Mouse (Mus musculus) hindbrain, embryonic 13.5 days (tissue): ENCODE results near the gene Megf9. TPM values are rescaled to one million over a fixed set of nuclear protein-coding genes. Genes with fewer than 3 reads are reported as not detected.

ENCODE experiments used
- ATAC-seq: fragments of 200-750 bp; cut with Nextera tagmentation; 2 replicates; pipeline ENCODE4 v1.8.0; 2017; ENCODE audit warnings: moderate TSS enrichment; ENCODE audit not compliant: low FRiP score
- H3K27ac ChIP-seq: fragments of 300-500 bp; sonication (generic); 2 replicates; pipeline ENCODE4 v1.5.1; 2015; ENCODE audit warnings: inconsistent platforms, mild to moderate bottlenecking, moderate library complexity
- H3K27me3 ChIP-seq: fragments of 300-500 bp; sonication (generic); 2 replicates; pipeline ENCODE4 v1.6.1; 2015; ENCODE audit warnings: mild to moderate bottlenecking, inconsistent platforms
- H3K36me3 ChIP-seq: fragments of 300-500 bp; sonication (generic); 2 replicates; pipeline ENCODE4 v1.6.1; 2015; ENCODE audit warnings: mild to moderate bottlenecking, inconsistent platforms
- H3K4me1 ChIP-seq: fragments of 300-500 bp; sonication (generic); replicated peaks from 2 replicates; pipeline ENCODE4 v1.6.1; 2015; ENCODE audit warnings: inconsistent platforms
- H3K4me2 ChIP-seq: fragments of 300-500 bp; sonication (generic); 2 replicates; pipeline ENCODE4 v1.6.1; 2015; ENCODE audit warnings: inconsistent platforms, mild to moderate bottlenecking, moderate library complexity
- H3K4me3 ChIP-seq: fragments of 300-500 bp; sonication (generic); 2 replicates; pipeline ENCODE4 v1.5.1; 2015; ENCODE audit warnings: mild to moderate bottlenecking, inconsistent platforms
- H3K9ac ChIP-seq: fragments of 300-500 bp; sonication (generic); 2 replicates; pipeline ENCODE4 v1.6.1; 2015; ENCODE audit warnings: mild to moderate bottlenecking, inconsistent platforms
- H3K9me3 ChIP-seq: fragments of 300-500 bp; sonication (generic); 2 replicates; pipeline ENCODE4 v1.6.1; 2016; ENCODE audit warnings: inconsistent platforms
- WGBS: fragments of 180-500 bp; shearing (Covaris S2); methylation state at CpG from one replicate; pipeline ENCODE4 v1.1.7; 2015; 5-methylcytosine and 5-hydroxymethylcytosine counted together
- polyA plus RNA-seq: library from polyadenylated mRNA; unstranded; fragments of >200 nt; fragmentation: Nextera tagmentation; extraction: Ambion mirVana; gene quantifications from 2 replicates; pipeline ENCODE4 v1.2.1, GENCODE M21; 2015

The Megf9 gene
- polyA plus RNA-seq, 1 experiment from 2014 or later, result 32.1 TPM

DNA sequence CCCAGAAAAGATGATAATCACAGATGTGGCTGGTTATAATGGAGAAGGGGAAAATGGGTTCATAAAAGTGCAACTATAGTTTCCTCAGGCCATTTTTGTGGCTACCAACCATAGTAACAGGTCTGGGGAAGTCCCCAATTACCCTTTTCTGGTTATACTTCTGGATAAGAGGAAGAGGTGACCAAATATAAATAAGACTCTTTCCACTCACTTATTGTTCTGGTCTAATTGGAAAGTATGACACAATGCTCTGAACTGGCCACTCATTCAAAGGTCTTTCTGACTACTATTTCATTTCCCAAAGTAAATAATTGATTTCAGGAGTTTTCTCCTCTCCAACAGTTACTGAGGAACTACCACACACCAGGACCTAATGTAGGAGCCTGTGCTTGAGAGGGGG is 19.3 kb downstream of the Megf9 start:
- Histone ChIP-seq H3K4me1 (0 out of 2 replicates have a peak, but pooled peaks cover 2% of the 10 kb centered on the region), H3K4me2 (no peak overlapping the region), H3K4me3 (no peak overlapping the region), H3K27ac (no peak overlapping the region), H3K27me3 (no peaks in the 10 kb centered on the region), H3K36me3 (no peaks in the 10 kb centered on the region), H3K9me3 (no peaks in the 10 kb centered on the region), H3K9ac (no peak overlapping the region)
- ATAC-seq, result no peak

DNA sequence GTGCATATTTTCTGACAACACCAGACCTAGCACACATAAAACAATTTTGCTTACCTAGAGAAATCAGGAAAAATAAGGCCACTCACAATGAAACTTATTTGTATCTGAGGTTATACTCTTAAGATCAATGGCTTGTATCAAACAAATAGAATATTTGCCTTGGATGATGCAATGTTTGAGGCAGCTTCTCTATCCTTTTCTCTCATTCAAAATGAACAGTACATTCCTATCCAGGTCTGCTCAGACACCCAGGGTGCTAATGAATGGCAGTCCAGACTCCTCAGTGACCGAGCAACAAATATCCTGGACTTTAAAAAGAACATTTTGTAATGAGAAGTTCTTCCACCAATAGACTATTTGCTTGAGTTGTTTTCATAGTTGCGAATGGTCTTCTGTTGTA is 24.8 kb downstream of the Megf9 start:
- no peak for ATAC-seq
- Histone ChIP-seq H3K9ac (no peak overlapping the region), H3K4me2 (no peak overlapping the region), H3K9me3 (no peaks in the 10 kb centered on the region), H3K4me1 (peaks cover 5% of the 10 kb centered on the region), H3K27ac (peak overlapping the region; percentile 35), H3K36me3 (no peaks in the 10 kb centered on the region), H3K27me3 (no peaks in the 10 kb centered on the region), H3K4me3 (no peak overlapping the region)
- WGBS, result 43% methylated on average over 2 of the region's 2 CpGs

DNA sequence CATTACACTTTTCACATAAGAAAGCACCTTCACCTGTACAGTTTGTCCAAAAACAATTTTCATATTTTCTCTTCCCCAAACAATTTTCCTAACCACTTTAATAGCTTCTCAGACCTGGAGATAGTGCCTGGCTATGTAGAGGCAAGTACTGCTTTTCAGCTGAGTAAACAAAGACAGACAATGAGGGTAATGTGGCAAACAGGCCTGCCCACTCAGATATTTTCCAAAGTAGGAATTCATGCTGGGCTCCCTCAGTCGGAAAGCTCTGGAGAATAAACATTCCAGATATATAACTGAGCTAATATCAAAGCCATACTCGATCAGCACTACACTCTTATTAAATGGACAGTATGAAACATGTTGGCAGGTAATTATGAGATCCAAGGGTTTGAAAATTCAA is 25.2 kb downstream of the Megf9 start:
- H3K4me3 ChIP-seq, result no peak overlapping the region
- no peak overlapping the region for H3K4me2 ChIP-seq
- WGBS, result 12% methylated on average over 2 of the region's 2 CpGs
- no peak; the same call in 1 of the 2 replicates for ATAC-seq
- H3K9me3 ChIP-seq, result no peaks in the 10 kb centered on the region
- H3K36me3 ChIP-seq, result no peaks in the 10 kb centered on the region
- H3K4me1 ChIP-seq, result peaks cover 5% of the 10 kb centered on the region
- no peaks in the 10 kb centered on the region for H3K27me3 ChIP-seq
- H3K9ac ChIP-seq, result no peak overlapping the region
- peak overlapping the region; percentile 35 for H3K27ac ChIP-seq

DNA sequence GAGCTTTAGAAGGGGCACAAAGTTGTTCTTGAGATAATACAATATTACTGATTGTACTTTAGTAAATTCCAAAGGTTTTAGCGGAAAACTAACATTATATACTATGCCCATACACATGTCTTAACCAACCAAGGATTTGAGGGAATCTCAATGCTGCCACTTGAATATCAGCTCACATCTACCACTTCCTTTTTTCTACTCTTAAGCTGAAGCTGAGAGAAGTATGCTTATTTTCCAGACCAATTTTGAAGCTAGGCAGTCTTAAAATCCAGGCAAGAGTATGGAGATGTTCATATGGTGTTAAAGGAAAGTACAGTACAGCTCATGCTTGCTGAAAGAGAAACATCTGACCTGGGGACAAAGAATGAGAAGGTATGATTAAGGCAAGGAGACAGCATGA is 26.6 kb downstream of the Megf9 start:
- H3K4me3 ChIP-seq, result no peak overlapping the region
- H3K36me3 ChIP-seq, result no peaks in the 10 kb centered on the region
- peaks cover 5% of the 10 kb centered on the region for H3K4me1 ChIP-seq
- H3K9me3 ChIP-seq, result no peaks in the 10 kb centered on the region
- no peaks in the 10 kb centered on the region for H3K27me3 ChIP-seq
- no peak for ATAC-seq
- no peak overlapping the region for H3K4me2 ChIP-seq
- 98% methylated on average over 1 of the region's 1 CpGs for WGBS
- no peak overlapping the region for H3K9ac ChIP-seq
- no peak overlapping the region for H3K27ac ChIP-seq

DNA sequence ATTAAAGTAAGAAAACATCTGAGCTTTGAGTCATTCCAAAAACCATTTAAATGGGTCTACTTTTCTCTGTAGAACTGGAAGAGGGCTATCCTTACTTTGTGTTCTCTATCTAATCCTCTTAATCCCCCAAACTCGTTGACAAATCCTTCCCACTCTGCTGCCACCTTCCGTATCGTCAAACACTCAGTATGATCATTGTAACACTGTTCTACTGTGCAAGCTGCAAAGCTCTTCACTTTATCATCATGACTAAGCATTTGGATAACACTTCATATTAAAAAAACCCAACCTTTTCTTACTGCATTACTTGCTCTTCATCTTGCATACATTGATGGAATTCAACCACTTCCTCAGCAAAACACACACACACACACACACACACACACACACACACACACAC is 28.8 kb downstream of the Megf9 start:
- peaks cover 5% of the 10 kb centered on the region for H3K4me1 ChIP-seq
- H3K9ac ChIP-seq, result no peak overlapping the region
- WGBS, result 88% methylated on average over 3 of the region's 3 CpGs
- no peak overlapping the region for H3K4me2 ChIP-seq
- no peaks in the 10 kb centered on the region for H3K36me3 ChIP-seq
- no peaks in the 10 kb centered on the region for H3K27me3 ChIP-seq
- H3K4me3 ChIP-seq, result no peak overlapping the region
- H3K9me3 ChIP-seq, result no peaks in the 10 kb centered on the region
- no peak overlapping the region for H3K27ac ChIP-seq
- ATAC-seq, result no peak

DNA sequence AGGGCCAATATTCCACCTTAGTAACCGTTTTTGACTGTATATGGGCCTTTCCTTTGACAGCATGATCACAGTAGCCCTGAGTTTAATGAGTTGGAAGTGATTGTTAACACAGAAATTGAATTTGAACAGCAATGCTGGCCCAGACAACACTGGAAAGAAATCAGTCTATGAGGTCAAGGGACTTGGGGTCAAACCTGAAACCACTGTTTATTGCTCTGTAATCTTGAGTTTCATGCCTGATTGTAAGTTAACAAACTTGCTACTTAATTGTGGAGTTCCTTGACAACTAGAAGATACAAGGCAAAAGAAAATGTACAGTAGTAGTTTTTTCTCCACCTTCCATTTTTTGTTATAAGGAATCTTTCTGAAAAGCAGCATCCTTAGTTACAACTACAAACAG is 31.0 kb downstream of the Megf9 start:
- no peak overlapping the region for H3K4me3 ChIP-seq
- 72% methylated on average over 1 of the region's 1 CpGs for WGBS
- no peaks in the 10 kb centered on the region for H3K36me3 ChIP-seq
- H3K27me3 ChIP-seq, result no peaks in the 10 kb centered on the region
- no peak overlapping the region for H3K4me2 ChIP-seq
- H3K4me1 ChIP-seq, result peaks cover 5% of the 10 kb centered on the region; the same call in 1 of the 2 replicates
- no peak overlapping the region for H3K27ac ChIP-seq
- no peaks in the 10 kb centered on the region for H3K9me3 ChIP-seq
- ATAC-seq, result no peak
- H3K9ac ChIP-seq, result no peak overlapping the region

DNA sequence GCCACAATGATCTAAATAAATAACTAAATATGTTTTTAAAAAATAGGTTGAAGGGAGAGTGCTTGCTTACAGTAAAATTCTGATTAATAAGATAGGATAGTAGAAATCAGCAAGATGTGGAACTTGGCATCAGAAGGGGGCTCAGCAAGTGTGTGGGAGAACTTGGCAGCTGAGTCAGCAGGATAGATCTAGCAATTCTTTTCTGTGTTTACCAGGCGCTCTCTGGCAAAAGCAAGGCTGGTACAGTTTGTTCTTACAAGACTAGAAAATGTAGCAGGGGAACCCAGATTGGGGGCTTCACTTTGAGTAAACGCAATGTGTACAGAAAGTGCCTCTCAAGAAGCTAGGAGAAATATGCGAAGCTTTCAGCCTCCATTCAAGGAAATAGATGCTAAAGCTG is 35.5 kb downstream of the Megf9 start:
- H3K4me2 ChIP-seq, result no peak overlapping the region
- no peaks in the 10 kb centered on the region for H3K9me3 ChIP-seq
- H3K36me3 ChIP-seq, result no peaks in the 10 kb centered on the region
- WGBS, result 77% methylated on average over 3 of the region's 3 CpGs
- peaks cover 5% of the 10 kb centered on the region; the same call in 1 of the 2 replicates for H3K4me1 ChIP-seq
- H3K27me3 ChIP-seq, result no peaks in the 10 kb centered on the region
- ATAC-seq, result no peak
- H3K9ac ChIP-seq, result no peak overlapping the region
- H3K27ac ChIP-seq, result no peak overlapping the region
- no peak overlapping the region for H3K4me3 ChIP-seq

DNA sequence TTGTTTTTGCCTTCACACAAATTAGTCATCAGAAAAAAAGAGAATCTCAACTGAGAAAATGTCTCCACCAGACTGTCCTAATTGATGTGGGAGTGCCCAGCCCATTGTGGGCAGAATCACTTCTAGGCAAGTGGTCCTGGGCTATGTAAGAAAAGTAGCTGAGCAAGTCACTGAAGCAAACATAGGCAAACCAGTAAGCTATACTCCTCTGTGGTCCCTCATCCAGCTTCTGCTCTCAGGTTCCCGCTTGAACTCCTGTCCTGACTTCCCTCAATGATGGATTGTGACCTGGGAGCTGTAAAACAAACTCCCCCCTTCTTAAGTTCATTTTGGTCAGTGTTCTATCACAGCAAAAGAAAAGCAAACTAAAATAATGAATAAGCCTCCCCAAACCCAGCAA is 37.8 kb downstream of the Megf9 start:
- no peak overlapping the region for H3K9ac ChIP-seq
- no peak overlapping the region for H3K4me2 ChIP-seq
- H3K27me3 ChIP-seq, result no peaks in the 10 kb centered on the region
- no peak overlapping the region for H3K4me3 ChIP-seq
- WGBS, result 74% methylated on average over 1 of the region's 1 CpGs
- peaks cover 5% of the 10 kb centered on the region; the same call in 1 of the 2 replicates for H3K4me1 ChIP-seq
- ATAC-seq, result no peak
- no peak overlapping the region for H3K27ac ChIP-seq
- no peaks in the 10 kb centered on the region for H3K9me3 ChIP-seq
- no peaks in the 10 kb centered on the region for H3K36me3 ChIP-seq

DNA sequence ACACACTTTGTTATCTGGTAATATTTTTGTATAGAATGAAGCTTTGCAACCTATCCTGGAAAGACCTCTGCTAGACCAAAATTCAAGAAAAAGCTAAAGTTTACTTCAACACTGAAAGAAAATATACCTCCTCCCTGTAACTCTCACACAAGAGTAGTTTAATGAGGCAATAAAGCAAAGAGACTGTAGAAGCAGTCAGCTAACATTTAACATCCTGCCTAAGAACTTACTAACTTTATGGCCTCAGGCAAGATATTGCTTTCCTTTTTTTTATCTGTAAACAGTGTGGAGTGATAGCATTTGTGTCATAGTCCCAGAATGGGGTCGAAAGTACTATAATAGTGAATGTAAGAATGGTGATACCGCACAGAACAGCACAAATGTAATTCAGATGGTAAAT is 45.0 kb downstream of the Megf9 start:
- Histone ChIP-seq H3K9me3 (no peaks in the 10 kb centered on the region), H3K4me2 (no peak overlapping the region)
- WGBS, result 97% methylated on average over 2 of the region's 2 CpGs

DNA sequence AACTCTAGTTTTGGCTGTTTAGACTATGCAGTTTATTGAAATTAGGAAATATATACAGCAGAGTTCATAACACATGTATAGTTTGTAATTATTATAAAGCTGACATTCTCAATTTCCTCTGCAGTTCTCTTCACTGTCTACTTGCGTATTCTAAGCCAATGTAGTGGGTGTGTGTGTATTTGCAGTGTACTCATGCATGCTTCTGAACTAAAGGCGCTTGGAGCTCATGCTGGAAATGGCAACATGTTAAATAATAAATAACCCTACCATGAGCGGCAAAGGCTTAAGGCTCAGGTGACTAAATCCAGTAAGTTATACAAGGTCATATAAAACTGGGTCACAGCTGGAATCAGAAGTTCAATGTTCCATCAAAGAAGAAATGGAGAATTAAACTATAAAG is 46.4 kb downstream of the Megf9 start:
- 72% methylated on average over 3 of the region's 3 CpGs for WGBS
- H3K36me3 ChIP-seq, result no peaks in the 10 kb centered on the region
- no peaks in the 10 kb centered on the region for H3K27me3 ChIP-seq
- no peak overlapping the region for H3K9ac ChIP-seq
- no peak overlapping the region for H3K4me2 ChIP-seq
- no peak overlapping the region for H3K27ac ChIP-seq
- no peaks in the 10 kb centered on the region for H3K9me3 ChIP-seq
- no peak for ATAC-seq
- H3K4me1 ChIP-seq, result no peaks in the 10 kb centered on the region; the same call in 1 of the 2 replicates
- H3K4me3 ChIP-seq, result no peak overlapping the region

More for the DNA sequence above, 45.0 kb downstream of the Megf9 start:
- Histone ChIP-seq H3K27ac (no peak overlapping the region), H3K9ac (no peak overlapping the region), H3K4me3 (no peak overlapping the region), H3K4me1 (no peaks in the 10 kb centered on the region; the same call in 1 of the 2 replicates), H3K36me3 (no peaks in the 10 kb centered on the region), H3K27me3 (no peaks in the 10 kb centered on the region)
- no peak for ATAC-seq

DNA sequence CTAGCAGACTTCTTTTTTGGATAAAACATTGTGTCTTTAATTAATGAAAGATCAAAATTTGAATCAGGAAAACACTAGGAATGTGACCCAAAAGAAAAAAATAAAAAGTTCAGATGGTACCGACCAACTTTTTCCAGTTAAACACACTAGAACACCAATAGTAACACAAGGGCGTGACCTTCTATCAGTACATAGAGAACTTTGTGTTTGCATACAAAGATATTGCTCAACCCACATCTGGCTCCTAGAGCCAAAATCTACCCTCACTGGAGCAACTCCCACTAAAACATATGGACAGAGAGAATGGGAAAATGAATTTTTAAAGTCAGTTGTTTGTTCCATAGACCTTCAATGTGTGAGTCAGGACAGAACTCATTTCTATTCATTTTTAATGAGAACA is 50.7 kb downstream of the Megf9 start:
- WGBS, result 88% methylated on average over 2 of the region's 2 CpGs
- H3K4me2 ChIP-seq, result no peak overlapping the region
- H3K27me3 ChIP-seq, result no peaks in the 10 kb centered on the region
- no peak for ATAC-seq
- no peak overlapping the region for H3K9ac ChIP-seq
- no peaks in the 10 kb centered on the region for H3K36me3 ChIP-seq
- no peaks in the 10 kb centered on the region for H3K9me3 ChIP-seq
- H3K4me1 ChIP-seq, result no peaks in the 10 kb centered on the region
- H3K4me3 ChIP-seq, result no peak overlapping the region
- H3K27ac ChIP-seq, result no peak overlapping the region

DNA sequence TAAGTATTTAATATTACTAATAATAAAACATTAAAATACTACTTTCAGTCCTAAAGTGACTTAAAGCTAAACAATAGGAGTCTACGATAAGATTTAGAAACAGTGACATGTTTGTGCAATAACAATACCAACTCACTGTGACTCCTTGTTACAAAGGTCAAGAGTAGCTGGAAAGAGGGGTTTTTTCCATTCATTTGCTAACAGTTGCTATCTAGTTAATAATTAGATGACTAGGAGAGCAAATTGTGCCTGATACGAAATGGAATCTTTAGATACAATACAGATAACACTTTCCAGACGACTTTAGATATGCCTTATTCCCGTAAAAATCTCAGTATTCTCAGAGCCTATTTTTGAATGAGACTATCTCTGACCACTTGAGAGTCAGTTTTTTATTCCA is 52.9 kb downstream of the Megf9 start:
- H3K36me3 ChIP-seq, result no peaks in the 10 kb centered on the region
- WGBS, result 79% methylated on average over 4 of the region's 4 CpGs
- H3K27ac ChIP-seq, result no peak overlapping the region
- no peak overlapping the region for H3K9ac ChIP-seq
- no peaks in the 10 kb centered on the region for H3K9me3 ChIP-seq
- ATAC-seq, result no peak
- no peaks in the 10 kb centered on the region for H3K27me3 ChIP-seq
- H3K4me2 ChIP-seq, result no peak overlapping the region
- H3K4me1 ChIP-seq, result no peaks in the 10 kb centered on the region
- no peak overlapping the region for H3K4me3 ChIP-seq

DNA sequence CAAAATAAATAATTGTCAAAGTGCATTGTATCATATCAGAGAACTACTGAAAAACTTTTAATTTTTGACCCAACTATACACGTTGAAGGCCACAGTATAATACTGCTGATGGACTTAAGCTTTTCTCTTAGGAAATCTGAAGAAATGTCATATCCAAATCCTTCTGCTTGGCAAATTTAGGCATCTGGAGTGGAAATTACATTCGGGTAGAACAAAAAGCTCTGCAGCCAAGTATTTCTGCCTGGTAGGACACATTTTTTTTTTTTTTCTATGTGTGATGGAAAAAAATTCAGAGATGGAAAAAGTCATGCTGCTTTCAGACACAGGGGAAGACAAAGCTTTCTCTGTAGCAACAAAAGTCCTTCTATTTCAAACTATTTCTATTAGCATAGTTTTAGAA is 63.4 kb downstream of the Megf9 start:
- Histone ChIP-seq H3K36me3 (peaks cover 6% of the 10 kb centered on the region; the same call in 1 of the 2 replicates), H3K9ac (no peak overlapping the region), H3K27me3 (no peaks in the 10 kb centered on the region), H3K9me3 (no peaks in the 10 kb centered on the region), H3K4me3 (no peak overlapping the region), H3K4me1 (no peaks in the 10 kb centered on the region), H3K27ac (no peak overlapping the region), H3K4me2 (no peak overlapping the region)
- no peak for ATAC-seq
- 75% methylated on average over 2 of the region's 2 CpGs for WGBS
